Mouse (Mus musculus): Measurements from ENCODE around the gene Mrps10. TPM values are rescaled to one million over a fixed set of nuclear protein-coding genes. Genes with fewer than 3 reads are reported as not detected.
"Not testable (repeated sequence)": the region's sequence is repeated elsewhere in the genome, so short reads cannot be mapped to it uniquely, and the experiment has no call there.

Gene Mrps10
- polyA plus RNA-seq, 1 experiment = 8.1 TPM

DNA sequence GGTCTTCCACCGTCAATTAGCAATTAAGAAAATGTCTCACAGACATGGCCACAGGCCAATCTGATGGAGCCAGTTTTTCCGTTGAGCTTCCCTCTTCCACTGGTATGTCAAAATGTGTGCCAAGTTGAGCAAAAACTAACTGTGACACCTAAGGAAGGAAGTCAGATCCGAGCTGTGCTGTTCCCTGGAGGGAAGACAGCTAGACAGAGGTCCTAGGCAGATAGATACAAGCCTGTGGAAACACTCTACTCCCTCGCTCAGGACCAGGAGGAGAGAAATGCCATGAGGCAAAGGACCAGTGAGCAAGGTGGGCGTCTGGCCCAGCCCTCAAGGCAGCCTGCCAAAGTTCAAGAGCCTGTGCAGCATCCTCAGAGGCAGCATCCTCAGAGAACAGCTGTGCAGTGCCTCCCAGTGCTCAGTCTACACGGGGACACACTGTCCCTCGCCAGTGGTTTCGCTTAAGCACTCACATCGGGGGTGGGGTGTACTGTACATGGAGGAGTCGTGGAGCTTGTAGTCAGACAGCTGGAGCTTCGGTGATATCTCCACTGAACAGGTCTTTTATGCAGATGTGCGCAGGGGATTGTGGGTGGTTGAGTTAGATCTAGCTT lies 36.6 kb upstream of the Mrps10 start:
- Histone ChIP-seq H3K9me3 (no peaks in the 10 kb centered on the region), H3K4me1 (peaks cover 6% of the 10 kb centered on the region), H3K27me3 (replicated peaks) (no peaks in the 10 kb centered on the region), H3K4me3 (replicated peaks) (no peak overlapping the region), H3K36me3 (replicated peaks; ENCODE audit: low read length) (peaks cover 42% of the 10 kb centered on the region)
- TF ChIP-seq GATA1 (IDR thresholded peaks at IDR 0.05; ENCODE audit: borderline replicate concordance, low read length) (no peak), FLI1 (IDR thresholded peaks at IDR 0.05; ENCODE audit: low read length) (no peak)

DNA sequence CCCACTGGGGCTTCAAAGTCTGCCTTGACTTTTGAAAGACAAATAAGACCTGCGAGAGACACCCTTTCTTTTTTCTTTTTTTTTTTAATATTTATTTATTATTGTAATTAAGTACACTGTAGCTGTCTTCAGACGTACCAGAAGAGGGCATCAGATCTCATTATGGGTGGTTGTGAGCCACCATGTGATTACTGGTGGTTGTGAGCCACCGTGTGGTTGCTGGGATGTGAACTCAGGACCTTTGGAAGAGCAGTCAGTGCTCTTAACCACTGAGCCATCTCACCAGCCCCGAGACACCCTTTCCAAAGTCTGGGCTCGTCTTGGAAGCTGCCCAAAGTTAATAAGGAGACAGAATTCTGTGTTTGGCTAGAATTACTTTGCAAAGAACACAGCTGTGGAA lies 36.0 kb upstream of the Mrps10 start:
- H3K9me3 ChIP-seq; H3K4me3 ChIP-seq (replicated peaks); H3K4me1 ChIP-seq; H3K27me3 ChIP-seq (replicated peaks): not testable (repeated sequence)
- peaks cover 41% of the 10 kb centered on the region for H3K36me3 ChIP-seq (replicated peaks; ENCODE audit: low read length)

DNA sequence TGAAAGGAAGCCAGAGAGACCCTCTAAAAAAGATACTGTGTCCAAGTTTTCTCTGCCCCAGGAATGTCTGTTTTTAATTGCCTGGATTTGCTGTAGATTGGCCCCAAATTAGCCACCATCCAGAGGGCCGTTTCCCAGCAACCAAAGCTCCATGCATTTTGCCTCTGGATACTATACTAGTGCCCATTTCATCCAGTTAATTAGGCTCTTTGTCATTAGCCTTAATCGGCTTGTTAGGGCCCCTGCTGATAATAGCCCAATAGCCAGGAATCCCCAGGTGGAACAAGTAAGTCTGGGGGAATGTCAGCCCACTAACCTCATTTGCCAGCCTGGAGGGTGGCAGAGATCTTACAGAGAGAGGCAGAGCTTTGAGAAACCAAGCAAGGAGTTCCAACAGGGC lies 35.3 kb upstream of the Mrps10 start:
- Histone ChIP-seq H3K27me3 (replicated peaks) (no peaks in the 10 kb centered on the region), H3K9me3 (no peaks in the 10 kb centered on the region), H3K36me3 (replicated peaks; ENCODE audit: low read length) (peaks cover 41% of the 10 kb centered on the region), H3K4me1 (peaks cover 6% of the 10 kb centered on the region), H3K4me3 (replicated peaks) (no peak overlapping the region)
- TF ChIP-seq FLI1 (IDR thresholded peaks at IDR 0.05; ENCODE audit: low read length) = no peak
- no peak for TF ChIP-seq GATA1 (IDR thresholded peaks at IDR 0.05; ENCODE audit: borderline replicate concordance, low read length)

DNA sequence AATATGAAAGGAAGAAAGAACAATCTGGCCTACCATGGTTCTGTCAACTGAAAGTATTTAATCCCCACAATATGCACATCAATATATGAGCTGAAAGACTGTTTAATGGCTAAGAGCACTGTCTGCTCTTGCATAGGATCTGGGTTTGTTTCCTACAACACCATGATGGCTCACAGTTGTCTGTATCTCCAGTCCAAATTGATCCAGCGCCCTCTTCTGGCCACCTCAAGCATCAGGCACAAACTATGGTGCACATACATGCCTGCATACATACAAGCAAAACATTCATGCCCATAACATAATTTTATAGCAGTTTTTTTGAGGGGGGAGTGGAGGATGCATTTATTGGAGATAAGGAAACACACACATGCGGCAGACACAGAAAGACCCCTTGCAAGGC lies 25.6 kb upstream of the Mrps10 start:
- H3K36me3 ChIP-seq (replicated peaks; ENCODE audit: low read length) = peaks cover 89% of the 10 kb centered on the region
- TF ChIP-seq FLI1 (IDR thresholded peaks at IDR 0.05; ENCODE audit: low read length) = no peak
- TF ChIP-seq GATA1 (IDR thresholded peaks at IDR 0.05; ENCODE audit: borderline replicate concordance, low read length) = no peak
- no peaks in the 10 kb centered on the region for H3K27me3 ChIP-seq (replicated peaks)

DNA sequence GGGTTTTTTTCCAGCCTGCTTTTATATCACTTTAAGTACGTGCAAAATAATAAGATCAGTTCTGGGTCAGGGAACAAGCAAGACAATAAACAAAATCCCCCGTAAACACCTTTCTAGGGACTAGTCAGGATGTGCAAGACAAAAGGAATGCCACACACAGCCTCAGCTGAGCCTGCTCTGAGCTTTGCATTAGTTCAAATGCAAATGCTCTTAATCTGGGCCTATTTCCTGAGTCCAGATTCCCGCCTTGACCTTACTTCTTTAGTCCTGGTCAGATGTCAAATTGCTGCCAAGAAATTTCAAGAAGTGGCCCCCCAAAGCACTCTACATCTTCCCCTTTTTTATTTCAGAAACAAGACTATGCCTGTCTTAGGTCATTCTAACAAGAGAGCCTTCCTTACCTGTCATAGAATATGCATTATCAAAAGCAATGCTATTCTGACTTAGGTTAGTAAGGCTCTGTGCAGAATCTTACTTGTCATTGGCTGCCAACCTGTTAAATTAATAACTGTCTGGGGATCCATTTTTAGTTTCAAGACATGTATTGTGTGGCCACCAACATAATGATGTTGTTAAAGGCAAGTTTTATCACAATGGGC lies 18.9 kb upstream of the Mrps10 start:
- H3K9me3 ChIP-seq = peaks cover 60% of the 10 kb centered on the region
- peaks cover 93% of the 10 kb centered on the region for H3K36me3 ChIP-seq (replicated peaks; ENCODE audit: low read length)
- H3K4me1 ChIP-seq = no peaks in the 10 kb centered on the region
- no peak overlapping the region for H3K4me3 ChIP-seq (replicated peaks)
- peaks cover 5% of the 10 kb centered on the region for H3K27me3 ChIP-seq (replicated peaks)
- TF ChIP-seq FLI1 (IDR thresholded peaks at IDR 0.05; ENCODE audit: low read length) = no peak
- no peak for TF ChIP-seq GATA1 (IDR thresholded peaks at IDR 0.05; ENCODE audit: borderline replicate concordance, low read length)

More for the DNA sequence above, 25.6 kb upstream of the Mrps10 start:
- H3K9me3 ChIP-seq = peaks cover 15% of the 10 kb centered on the region
- H3K4me1 ChIP-seq = no peaks in the 10 kb centered on the region
- no peak overlapping the region for H3K4me3 ChIP-seq (replicated peaks)

DNA sequence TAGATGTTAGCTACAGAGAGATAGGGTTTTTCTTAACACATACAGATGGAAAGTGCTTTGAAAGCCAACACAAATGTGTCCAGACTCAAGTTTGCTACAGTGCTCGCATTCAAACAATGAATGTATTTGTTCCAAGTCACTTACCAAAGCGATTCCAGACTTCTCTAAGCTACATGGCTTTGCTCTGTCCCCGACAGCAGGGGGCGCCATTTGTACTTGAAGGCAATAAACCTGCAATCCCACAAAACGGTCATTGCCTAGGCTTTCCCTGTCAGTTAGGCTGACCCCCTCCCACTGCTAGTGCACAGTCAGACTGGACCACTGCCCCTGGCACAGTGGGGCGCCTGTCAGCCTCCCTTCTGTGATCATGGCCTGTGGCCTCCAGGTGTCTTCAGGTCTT lies 8.7 kb upstream of the Mrps10 start:
- H3K36me3 ChIP-seq (replicated peaks; ENCODE audit: low read length) = peaks cover 47% of the 10 kb centered on the region
- peaks cover 3% of the 10 kb centered on the region for H3K27me3 ChIP-seq (replicated peaks)
- peaks cover 5% of the 10 kb centered on the region for H3K4me1 ChIP-seq
- no peak overlapping the region for H3K4me3 ChIP-seq (replicated peaks)
- TF ChIP-seq GATA1 (IDR thresholded peaks at IDR 0.05; ENCODE audit: borderline replicate concordance, low read length) = no peak
- TF ChIP-seq FLI1 (IDR thresholded peaks at IDR 0.05; ENCODE audit: low read length) = no peak
- peaks cover 5% of the 10 kb centered on the region for H3K9me3 ChIP-seq

DNA sequence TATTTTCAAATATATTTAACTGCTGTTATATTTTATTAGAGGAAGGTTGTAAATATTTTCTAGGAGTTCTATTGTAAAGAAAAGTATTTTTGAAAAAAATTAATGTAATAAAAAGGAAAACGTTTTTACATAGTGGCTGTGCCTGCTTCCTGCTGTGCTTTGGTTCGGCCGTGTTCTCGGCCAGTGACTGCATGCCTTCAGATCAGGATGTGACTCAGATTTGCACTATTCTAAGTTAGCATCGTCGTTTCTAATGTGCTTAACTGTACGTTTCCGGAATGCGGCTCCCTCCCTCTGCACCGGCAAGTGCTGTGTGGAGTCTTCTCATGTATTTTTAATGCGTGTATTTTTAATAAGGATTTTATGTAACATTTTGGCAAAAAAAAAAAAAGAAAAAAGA lies 7.3 kb upstream of the Mrps10 start:
- Histone ChIP-seq H3K4me3 (replicated peaks) (no peak overlapping the region), H3K36me3 (replicated peaks; ENCODE audit: low read length) (peaks cover 35% of the 10 kb centered on the region), H3K9me3 (no peaks in the 10 kb centered on the region), H3K4me1 (peaks cover 5% of the 10 kb centered on the region), H3K27me3 (replicated peaks) (peaks cover 9% of the 10 kb centered on the region)
- TF ChIP-seq GATA1 (IDR thresholded peaks at IDR 0.05; ENCODE audit: borderline replicate concordance, low read length) = no peak

DNA sequence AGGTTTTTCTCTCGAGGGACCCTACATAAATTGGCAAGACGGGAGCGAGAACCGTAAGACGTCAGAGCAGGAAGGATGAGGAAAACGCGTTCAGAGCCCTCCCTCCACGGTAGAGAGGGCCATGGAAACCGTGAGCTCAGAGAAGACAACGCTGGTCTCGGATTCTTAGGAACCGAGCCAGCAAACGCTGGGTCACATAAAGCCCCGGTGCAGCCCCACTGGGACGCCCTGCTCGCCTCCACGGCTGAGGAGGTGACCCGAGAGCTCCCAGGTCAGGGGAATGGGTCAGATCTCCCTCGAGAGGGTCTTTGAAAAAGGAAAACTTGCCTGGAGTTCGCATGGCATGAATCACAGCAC lies 378 bp downstream of the Mrps10 start:
- Histone ChIP-seq H3K36me3 (replicated peaks; ENCODE audit: low read length) (peaks cover 22% of the 10 kb centered on the region), H3K9me3 (no peaks in the 10 kb centered on the region), H3K4me1 (peaks cover 18% of the 10 kb centered on the region), H3K27me3 (replicated peaks) (peaks cover 13% of the 10 kb centered on the region), H3K4me3 (replicated peaks) (peak overlapping the region; percentile 97)
- TF ChIP-seq GATA1 (IDR thresholded peaks at IDR 0.05; ENCODE audit: borderline replicate concordance, low read length) = no peak
- no peak for TF ChIP-seq FLI1 (IDR thresholded peaks at IDR 0.05; ENCODE audit: low read length)

DNA sequence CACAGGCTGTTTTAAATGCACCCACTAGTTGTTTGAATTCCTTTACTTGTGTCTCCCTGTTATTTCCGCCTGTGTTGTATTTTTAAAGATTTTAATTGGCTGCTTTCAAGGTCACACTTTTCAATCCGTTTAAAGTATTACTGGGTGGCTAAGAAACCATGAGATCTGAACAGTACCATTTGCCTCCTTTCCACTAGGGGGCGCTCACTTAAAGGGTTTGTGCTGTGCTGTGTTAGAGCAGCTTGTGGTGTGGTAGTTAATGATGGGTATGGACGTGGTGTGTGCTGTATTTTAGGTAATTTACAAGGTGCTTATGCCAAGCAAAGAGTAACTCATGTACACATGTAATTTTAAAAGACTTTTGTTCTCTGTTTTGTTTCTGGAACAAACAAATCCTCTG lies 2.8 kb downstream of the Mrps10 start:
- Histone ChIP-seq H3K27me3 (replicated peaks) (peaks cover 4% of the 10 kb centered on the region), H3K4me1 (peaks cover 24% of the 10 kb centered on the region), H3K4me3 (replicated peaks) (no peak overlapping the region), H3K36me3 (replicated peaks; ENCODE audit: low read length) (peaks cover 45% of the 10 kb centered on the region), H3K9me3 (no peaks in the 10 kb centered on the region)
- TF ChIP-seq GATA1 (IDR thresholded peaks at IDR 0.05; ENCODE audit: borderline replicate concordance, low read length) (no peak), FLI1 (IDR thresholded peaks at IDR 0.05; ENCODE audit: low read length) (no peak)

DNA sequence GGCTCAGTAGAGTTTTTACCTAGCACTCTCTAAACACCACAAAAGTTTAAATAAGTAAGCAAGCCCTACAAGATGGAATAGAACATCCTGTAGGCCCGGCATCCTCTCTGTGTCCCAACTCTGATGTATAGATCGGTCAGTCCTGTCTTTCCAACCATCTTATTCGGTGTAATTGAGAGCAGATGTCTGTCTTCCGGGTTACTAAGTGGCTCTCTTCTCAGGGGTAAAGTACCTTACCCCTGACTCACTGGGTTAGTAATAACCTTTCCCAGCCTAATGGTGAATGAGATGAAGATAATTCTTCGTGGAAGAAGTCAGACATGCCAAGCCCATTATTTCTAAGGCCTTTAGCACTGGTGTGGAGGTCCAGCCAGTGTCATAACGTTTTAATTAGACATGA lies 5.3 kb downstream of the Mrps10 start:
- TF ChIP-seq FLI1 (IDR thresholded peaks at IDR 0.05; ENCODE audit: low read length) = no peak
- no peak for TF ChIP-seq GATA1 (IDR thresholded peaks at IDR 0.05; ENCODE audit: borderline replicate concordance, low read length)
- peaks cover 34% of the 10 kb centered on the region for H3K4me1 ChIP-seq
- H3K36me3 ChIP-seq (replicated peaks; ENCODE audit: low read length) = peaks cover 69% of the 10 kb centered on the region
- no peaks in the 10 kb centered on the region for H3K9me3 ChIP-seq
- H3K4me3 ChIP-seq (replicated peaks) = no peak overlapping the region
- no peaks in the 10 kb centered on the region for H3K27me3 ChIP-seq (replicated peaks)
